Mouse (Mus musculus): ENCODE measurements around the gene Nupl1. TPM values are rescaled to one million over a fixed set of nuclear protein-coding genes. Genes with fewer than 3 reads are reported as not detected.

The Nupl1 gene
- 0.15 TPM in 1 of 2 replicates, not detected in the other for polyA plus RNA-seq (2015; fragmentation: Nextera tagmentation; extraction: Ambion mirVana)

- Histone ChIP-seq H3K4me2 (peak within 1 kb of the TSS; percentile 70), H3K9ac (replicated peaks) (peak within 1 kb of the TSS; percentile 98), H3K27me3 (replicated peaks) (no peaks in the 10 kb centered on the region), H3K4me1 (peaks cover 31% of the 10 kb centered on the region), H3K27ac (replicated peaks) (peak within 1 kb of the TSS; percentile 97), H3K4me3 (replicated peaks) (peak within 1 kb of the TSS; percentile 72), H3K9me3 (replicated peaks) (no peaks in the 10 kb centered on the region), H3K36me3 (no peaks in the 10 kb centered on the region)
- WGBS = under 1% methylated on average over 62 of the region's 62 CpGs
- peak; percentile 99 for ATAC-seq (ENCODE audit: low FRiP score)
Measured at GRCm38 (mm10) chr14:60251281-60252003, at the start of gene Nupl1, which contains the start of gene Gm49336. Gene Nupl1, minus strand, starts transcription at chr14:60251431. Gene Gm49336, minus strand, starts transcription at chr14:60251507.

GRCm38 (mm10) chr14:60301024-60301423, 49.8 kb upstream of the Nupl1 start:
- 63% methylated on average over 6 of the region's 6 CpGs for WGBS
- Histone ChIP-seq H3K27ac (replicated peaks) (no peak overlapping the region), H3K9ac (replicated peaks) (no peak overlapping the region), H3K27me3 (replicated peaks) (no peaks in the 10 kb centered on the region), H3K4me3 (replicated peaks) (no peak overlapping the region), H3K36me3 (peaks cover 47% of the 10 kb centered on the region), H3K4me1 (no peaks in the 10 kb centered on the region), H3K9me3 (replicated peaks) (no peaks in the 10 kb centered on the region), H3K4me2 (no peak overlapping the region)
- ATAC-seq (ENCODE audit: low FRiP score) = no peak

DNA sequence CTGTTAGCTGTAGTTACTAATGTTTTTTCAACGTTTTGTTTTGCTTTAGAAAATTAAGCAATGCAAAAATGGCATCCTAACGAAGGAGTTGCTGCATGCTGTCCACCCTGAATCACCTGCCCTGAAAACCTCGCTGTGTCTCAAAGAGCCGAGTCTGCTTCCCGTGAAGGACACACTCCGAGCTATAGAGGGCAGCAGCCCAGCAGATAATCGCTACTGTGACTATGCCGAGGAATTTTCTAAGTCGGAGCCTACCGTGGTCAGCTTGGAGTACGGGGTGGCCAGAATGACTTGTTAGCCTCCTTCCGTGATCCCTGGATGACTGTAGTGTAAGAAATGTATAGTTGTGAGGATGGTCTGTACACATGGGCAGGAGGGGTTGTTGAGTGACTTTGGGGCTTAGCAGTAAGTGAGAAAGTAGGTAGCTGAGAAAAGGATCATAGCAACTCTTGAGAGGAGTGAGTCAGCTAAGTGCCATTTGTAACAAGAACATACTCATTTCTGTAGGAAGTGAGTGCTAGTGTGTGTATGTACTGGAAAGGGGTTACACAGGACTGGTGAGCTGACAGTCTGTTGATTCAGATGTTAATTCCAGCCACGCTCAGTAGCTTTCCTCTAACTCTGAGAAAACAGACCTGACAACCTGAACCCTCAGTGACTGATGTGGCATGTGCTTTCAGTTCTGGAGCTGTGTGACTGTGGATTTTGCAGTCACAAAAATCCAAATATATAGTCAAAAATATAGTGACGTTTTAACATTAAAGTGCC, 49.2 kb upstream of the Nupl1 start:
- H3K36me3 ChIP-seq = peaks cover 47% of the 10 kb centered on the region
- H3K9me3 ChIP-seq (replicated peaks) = no peaks in the 10 kb centered on the region
- H3K27me3 ChIP-seq (replicated peaks) = no peaks in the 10 kb centered on the region
- H3K27ac ChIP-seq (replicated peaks) = no peak overlapping the region
- no peak for ATAC-seq (ENCODE audit: low FRiP score)
- H3K4me3 ChIP-seq (replicated peaks) = no peak overlapping the region
- no peak overlapping the region for H3K9ac ChIP-seq (replicated peaks)
- 76% methylated on average over 14 of the region's 14 CpGs for WGBS
- H3K4me1 ChIP-seq = no peaks in the 10 kb centered on the region
- H3K4me2 ChIP-seq = no peak overlapping the region

DNA sequence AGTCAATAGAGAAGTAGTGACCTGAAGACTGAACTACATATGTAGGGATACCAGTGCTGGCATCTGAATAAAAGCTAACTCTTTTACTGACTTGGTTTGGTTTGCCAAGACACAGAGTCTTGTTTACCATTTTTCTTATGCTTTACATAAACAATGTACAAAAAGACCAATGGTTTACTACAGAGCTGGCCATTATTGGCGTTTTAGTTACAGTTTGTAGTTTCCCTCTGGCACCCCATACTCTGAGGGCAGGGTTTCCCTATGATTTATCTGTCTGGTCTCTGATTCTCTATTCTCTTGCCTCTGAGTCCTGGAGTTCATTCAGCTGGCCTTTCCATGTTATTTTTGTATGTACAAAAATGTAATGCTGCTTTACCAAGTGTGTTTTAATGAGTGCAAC, 44.3 kb upstream of the Nupl1 start:
- Histone ChIP-seq H3K4me3 (replicated peaks) (no peak overlapping the region), H3K4me1 (no peaks in the 10 kb centered on the region)
- WGBS = 97% methylated on average over 1 of the region's 1 CpGs

GRCm38 (mm10) chr14:60290363-60290762, 39.1 kb upstream of the Nupl1 start:
- 87% methylated on average over 4 of the region's 4 CpGs for WGBS
- H3K4me3 ChIP-seq (replicated peaks) = no peak overlapping the region
- no peak for ATAC-seq (ENCODE audit: low FRiP score)

More for the DNA sequence above, 44.3 kb upstream of the Nupl1 start:
- H3K9me3 ChIP-seq (replicated peaks) = no peaks in the 10 kb centered on the region
- H3K36me3 ChIP-seq = peaks cover 46% of the 10 kb centered on the region
- no peaks in the 10 kb centered on the region for H3K27me3 ChIP-seq (replicated peaks)
- no peak for ATAC-seq (ENCODE audit: low FRiP score)
- no peak overlapping the region for H3K4me2 ChIP-seq
- no peak overlapping the region for H3K9ac ChIP-seq (replicated peaks)
- no peak overlapping the region for H3K27ac ChIP-seq (replicated peaks)

GRCm38 (mm10) chr14:60286194-60286863, 35.1 kb upstream of the Nupl1 start:
- Histone ChIP-seq H3K36me3 (peaks cover 23% of the 10 kb centered on the region), H3K4me3 (replicated peaks) (no peak overlapping the region), H3K9me3 (replicated peaks) (no peaks in the 10 kb centered on the region), H3K4me2 (no peak overlapping the region), H3K4me1 (no peaks in the 10 kb centered on the region), H3K27me3 (replicated peaks) (no peaks in the 10 kb centered on the region), H3K9ac (replicated peaks) (no peak overlapping the region), H3K27ac (replicated peaks) (no peak overlapping the region)
- no peak for ATAC-seq (ENCODE audit: low FRiP score)
- WGBS = 91% methylated on average over 7 of the region's 7 CpGs

More at GRCm38 (mm10) chr14:60290363-60290762, 39.1 kb upstream of the Nupl1 start:
- no peak overlapping the region for H3K9ac ChIP-seq (replicated peaks)
- no peaks in the 10 kb centered on the region for H3K4me1 ChIP-seq
- H3K27ac ChIP-seq (replicated peaks) = no peak overlapping the region
- no peaks in the 10 kb centered on the region for H3K9me3 ChIP-seq (replicated peaks)
- peaks cover 32% of the 10 kb centered on the region for H3K36me3 ChIP-seq
- no peak overlapping the region for H3K4me2 ChIP-seq
- H3K27me3 ChIP-seq (replicated peaks) = no peaks in the 10 kb centered on the region

GRCm38 (mm10) chr14:60275301-60276276, 24.4 kb upstream of the Nupl1 start:
- 82% methylated on average over 7 of the region's 7 CpGs for WGBS
- no peaks in the 10 kb centered on the region for H3K9me3 ChIP-seq (replicated peaks)
- no peak overlapping the region for H3K4me2 ChIP-seq
- no peak overlapping the region for H3K4me3 ChIP-seq (replicated peaks)
- 0 out of 2 replicates have a peak, but pooled peaks cover 3% of the 10 kb centered on the region for H3K4me1 ChIP-seq
- H3K27ac ChIP-seq (replicated peaks) = no peak overlapping the region
- ATAC-seq (ENCODE audit: low FRiP score) = no peak
- no peak overlapping the region for H3K9ac ChIP-seq (replicated peaks)
- H3K27me3 ChIP-seq (replicated peaks) = no peaks in the 10 kb centered on the region
- 0 out of 2 replicates have a peak, but pooled peaks cover 4% of the 10 kb centered on the region for H3K36me3 ChIP-seq

DNA sequence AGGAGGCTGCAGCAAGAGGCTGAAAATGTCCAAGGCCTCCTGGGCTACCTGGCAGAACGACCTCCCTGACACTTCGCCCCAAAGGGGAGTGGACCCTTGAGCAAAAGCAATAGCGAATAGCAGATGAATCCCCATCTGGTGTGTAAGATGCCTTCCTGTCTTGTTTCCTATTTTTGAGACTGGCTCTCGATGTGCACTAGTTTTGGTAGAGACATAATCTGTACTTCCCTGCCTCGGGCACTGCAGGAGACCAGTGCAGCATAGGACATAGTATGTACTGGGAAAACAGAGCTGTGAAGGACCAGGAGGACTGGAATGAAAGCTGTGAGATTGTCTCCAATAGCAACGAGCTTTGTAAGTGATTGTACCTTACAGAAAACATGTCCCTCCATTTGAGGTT, 22.1 kb upstream of the Nupl1 start:
- 81% methylated on average over 6 of the region's 6 CpGs for WGBS
- Histone ChIP-seq H3K27ac (replicated peaks) (no peak overlapping the region), H3K4me3 (replicated peaks) (no peak overlapping the region), H3K36me3 (no peaks in the 10 kb centered on the region), H3K4me2 (no peak overlapping the region), H3K9me3 (replicated peaks) (no peaks in the 10 kb centered on the region), H3K9ac (replicated peaks) (no peak overlapping the region), H3K27me3 (replicated peaks) (no peaks in the 10 kb centered on the region), H3K4me1 (0 out of 2 replicates have a peak, but pooled peaks cover 10% of the 10 kb centered on the region)
- ATAC-seq (ENCODE audit: low FRiP score) = no peak

- no peaks in the 10 kb centered on the region for H3K27me3 ChIP-seq (replicated peaks)
- H3K4me1 ChIP-seq = peaks cover 29% of the 10 kb centered on the region
- ATAC-seq (ENCODE audit: low FRiP score) = no peak
- no peak overlapping the region for H3K4me2 ChIP-seq
- no peak overlapping the region for H3K9ac ChIP-seq (replicated peaks)
- H3K9me3 ChIP-seq (replicated peaks) = no peaks in the 10 kb centered on the region
- H3K36me3 ChIP-seq = no peaks in the 10 kb centered on the region
- WGBS = 89% methylated on average over 6 of the region's 6 CpGs
- H3K4me3 ChIP-seq (replicated peaks) = no peak overlapping the region
- no peak overlapping the region for H3K27ac ChIP-seq (replicated peaks)
Measured at GRCm38 (mm10) chr14:60269333-60269732, 18.1 kb upstream of the Nupl1 start.

GRCm38 (mm10) chr14:60264990-60265876, 14.0 kb upstream of the Nupl1 start, which contains the start of gene Mtmr6:
Gene Mtmr6, plus strand, starts transcription at chr14:60265228.
- Histone ChIP-seq H3K4me2 (peak within 1 kb of the TSS; percentile 71), H3K9me3 (replicated peaks) (no peaks in the 10 kb centered on the region), H3K9ac (replicated peaks) (peak within 1 kb of the TSS; percentile 84), H3K4me3 (replicated peaks) (peak within 1 kb of the TSS; percentile 92), H3K36me3 (no peaks in the 10 kb centered on the region), H3K27ac (replicated peaks) (peak within 1 kb of the TSS; percentile 90), H3K4me1 (peaks cover 29% of the 10 kb centered on the region), H3K27me3 (replicated peaks) (no peaks in the 10 kb centered on the region)
- WGBS = under 1% methylated on average over 51 of the region's 51 CpGs
- ATAC-seq (ENCODE audit: low FRiP score) = peak; percentile 99
